ENCODE assay signal across 8 mouse cellular contexts in genomic region chr11:75571126-75571990, GRCm38 (mm10). TPM values are rescaled to one million over a fixed set of nuclear protein-coding genes. Genes with fewer than 3 reads are reported as not detected.
DNase-seq lines count a peak whose midpoint lies in the region; ATAC-seq lines count a peak whose summit lies in the region.

No protein-coding gene starts in this region.

- no peaks in the 10 kb centered on the region for H3K9me3 ChIP-seq in hindbrain, embryonic 13.5 days
- H3K9me3 ChIP-seq in hindbrain, embryonic 11.5 days (ENCODE audit: control insufficient read depth, low read length) = no peaks in the 10 kb centered on the region
- H3K9me3 ChIP-seq in embryonic facial prominence, embryonic 13.5 days = no peaks in the 10 kb centered on the region

- peaks cover 28% of the 10 kb centered on the region for H3K4me1 ChIP-seq in hindbrain, embryonic 13.5 days (replicated peaks)
- peaks cover 12% of the 10 kb centered on the region for H3K4me1 ChIP-seq in hindbrain, embryonic 11.5 days (replicated peaks; ENCODE audit: control insufficient read depth, insufficient read depth, low read length)
- peaks cover 15% of the 10 kb centered on the region for H3K4me1 ChIP-seq in embryonic facial prominence, embryonic 13.5 days

- 75% methylated on average over 13 of the region's 14 CpGs for WGBS in hindbrain, embryonic 13.5 days
- WGBS in hindbrain, embryonic 11.5 days = 75% methylated on average over 13 of the region's 14 CpGs
- 65% methylated on average over 13 of the region's 14 CpGs for WGBS in embryonic facial prominence, embryonic 13.5 days

- H3K27ac ChIP-seq in hindbrain, embryonic 13.5 days = peak overlapping the region; percentile 83; the same call in 1 of the 2 replicates
- no peak overlapping the region for H3K27ac ChIP-seq in hindbrain, embryonic 11.5 days (ENCODE audit: low read depth, low read length)
- peak overlapping the region; percentile 56; the same call in 1 of the 2 replicates for H3K27ac ChIP-seq in embryonic facial prominence, embryonic 13.5 days

- no peaks in the 10 kb centered on the region for H3K27me3 ChIP-seq in hindbrain, embryonic 13.5 days
- H3K27me3 ChIP-seq in hindbrain, embryonic 11.5 days (ENCODE audit: control insufficient read depth, insufficient read depth, low read length) = no peaks in the 10 kb centered on the region
- no peaks in the 10 kb centered on the region for H3K27me3 ChIP-seq in embryonic facial prominence, embryonic 13.5 days

- H3K9ac ChIP-seq in hindbrain, embryonic 13.5 days = peak overlapping the region; percentile 57; the same call in 1 of the 2 replicates
- H3K9ac ChIP-seq in hindbrain, embryonic 11.5 days (ENCODE audit: low read depth, low read length) = no peak overlapping the region
- H3K9ac ChIP-seq in embryonic facial prominence, embryonic 13.5 days = no peak overlapping the region; the same call in 1 of the 2 replicates

- H3K36me3 ChIP-seq in hindbrain, embryonic 13.5 days = peaks cover 49% of the 10 kb centered on the region
- no peaks in the 10 kb centered on the region for H3K36me3 ChIP-seq in hindbrain, embryonic 11.5 days (ENCODE audit: control insufficient read depth, insufficient read depth, low read length)
- H3K36me3 ChIP-seq in embryonic facial prominence, embryonic 13.5 days = no peaks in the 10 kb centered on the region

- no peak for DNase-seq in hindbrain, embryonic 11.5 days (ENCODE audit: low spot score)
- peak; percentile 46 for DNase-seq in adrenal gland, postnatal 10 days
- peak; percentile 54 for DNase-seq in lung, postnatal 25 days (ENCODE audit: low spot score)
- DNase-seq in urinary bladder, postnatal 4 days (ENCODE audit: low spot score in 2 of 2) = no peak
- DNase-seq in frontal cortex, postnatal 25 days (ENCODE audit: low spot score in 2 of 2) = no peak
- no peak for DNase-seq in layer of hippocampus, adult 18-20 months (ENCODE audit: low spot score in 2 of 2)

- H3K4me2 ChIP-seq in hindbrain, embryonic 13.5 days = no peak overlapping the region
- no peak overlapping the region for H3K4me2 ChIP-seq in hindbrain, embryonic 11.5 days (replicated peaks; ENCODE audit: low read depth, low read length)
- no peak overlapping the region for H3K4me2 ChIP-seq in embryonic facial prominence, embryonic 13.5 days

- H3K4me3 ChIP-seq in hindbrain, embryonic 13.5 days = no peak overlapping the region
- no peak overlapping the region for H3K4me3 ChIP-seq in hindbrain, embryonic 11.5 days (ENCODE audit: low read depth, low read length)
- no peak overlapping the region for H3K4me3 ChIP-seq in embryonic facial prominence, embryonic 13.5 days

- no peak for ATAC-seq in hindbrain, embryonic 13.5 days (ENCODE audit: low FRiP score)
- ATAC-seq in hindbrain, embryonic 11.5 days (ENCODE audit: low FRiP score) = no peak
- no peak for ATAC-seq in embryonic facial prominence, embryonic 13.5 days (ENCODE audit: insufficient number of reproducible peaks, insufficient read depth, low FRiP score, low TSS enrichment, low read depth)

RNA-seq across cellular contexts. Expression of gene Pitpna, which starts 16.5 kb away (rescaled TPM):
- 94.8 and 101 TPM in 2 replicates for polyA plus RNA-seq in hindbrain, embryonic 13.5 days (2015; fragmentation: Nextera tagmentation; extraction: Ambion mirVana)
- 96.2 and 99.5 TPM in 2 replicates for polyA plus RNA-seq in hindbrain, embryonic 11.5 days (2014; fragmentation: Nextera tagmentation; extraction: Ambion mirVana)
- total RNA-seq in adrenal gland, postnatal 10 days (2021) = 100 to 1,000 TPM; 130 to 139 TPM
- 66.2 and 74.4 TPM in 2 replicates for polyA plus RNA-seq in embryonic facial prominence, embryonic 13.5 days (2015; fragmentation: Nextera tagmentation; extraction: Ambion mirVana)
- 100 to 1,000 TPM; 279 to 288 TPM for total RNA-seq in layer of hippocampus, adult 18-20 months (2021)

RNA-seq across cellular contexts. Expression of gene Slc43a2, which starts 39.9 kb away (rescaled TPM):
- polyA plus RNA-seq in hindbrain, embryonic 13.5 days (2015; fragmentation: Nextera tagmentation; extraction: Ambion mirVana) = 19.7 and 21.0 TPM in 2 replicates
- polyA plus RNA-seq in hindbrain, embryonic 11.5 days (2014; fragmentation: Nextera tagmentation; extraction: Ambion mirVana) = 5.5 and 5.9 TPM in 2 replicates
- total RNA-seq in adrenal gland, postnatal 10 days (2021) = 10 to 100 TPM; 21.1 to 27.9 TPM
- 3.6 and 4.5 TPM in 2 replicates for polyA plus RNA-seq in embryonic facial prominence, embryonic 13.5 days (2015; fragmentation: Nextera tagmentation; extraction: Ambion mirVana)
- total RNA-seq in layer of hippocampus, adult 18-20 months (2021) = 10 to 100 TPM; 44.2 to 51.3 TPM

RNA-seq across cellular contexts. Expression of gene Scarf1, which starts 58.0 kb away (rescaled TPM):
- polyA plus RNA-seq in hindbrain, embryonic 13.5 days (2015; fragmentation: Nextera tagmentation; extraction: Ambion mirVana) = 4.6 and 4.8 TPM in 2 replicates
- 3.4 and 4.0 TPM in 2 replicates for polyA plus RNA-seq in hindbrain, embryonic 11.5 days (2014; fragmentation: Nextera tagmentation; extraction: Ambion mirVana)
- 10 to 100 TPM; 13.3 to 20.0 TPM for total RNA-seq in adrenal gland, postnatal 10 days (2021)
- 5.0 and 6.0 TPM in 2 replicates for polyA plus RNA-seq in embryonic facial prominence, embryonic 13.5 days (2015; fragmentation: Nextera tagmentation; extraction: Ambion mirVana)
- 1 to 10 TPM; 1.0 to 1.1 TPM for total RNA-seq in layer of hippocampus, adult 18-20 months (2021)

RNA-seq across cellular contexts. Expression of gene Inpp5k, which starts 59.4 kb away (rescaled TPM):
- polyA plus RNA-seq in hindbrain, embryonic 13.5 days (2015; fragmentation: Nextera tagmentation; extraction: Ambion mirVana) = 38.8 and 41.2 TPM in 2 replicates
- polyA plus RNA-seq in hindbrain, embryonic 11.5 days (2014; fragmentation: Nextera tagmentation; extraction: Ambion mirVana) = 26.5 and 28.8 TPM in 2 replicates
- total RNA-seq in adrenal gland, postnatal 10 days (2021) = 10 to 100 TPM; 30.7 to 43.0 TPM
- 23.2 and 26.2 TPM in 2 replicates for polyA plus RNA-seq in embryonic facial prominence, embryonic 13.5 days (2015; fragmentation: Nextera tagmentation; extraction: Ambion mirVana)
- 10 to 100 TPM; 40.2 to 45.2 TPM for total RNA-seq in layer of hippocampus, adult 18-20 months (2021)

Comparison
In these comparisons a context has a peak if more than half of its experiments do, and no peak if none do; other contexts are left out.
1. DNase-seq: peak in adrenal gland, postnatal 10 days (single experiment) and lung, postnatal 25 days (single experiment); none in hindbrain, embryonic 11.5 days (single experiment), urinary bladder, postnatal 4 days (0 of 2), frontal cortex, postnatal 25 days (0 of 2) and layer of hippocampus, adult 18-20 months (0 of 2).